Mouse (Mus musculus) kidney, postnatal 14 days (tissue): ENCODE data around the gene Vmn2r124.
"Not testable (repeated sequence)": the region's sequence is repeated elsewhere in the genome, so short reads cannot be mapped to it uniquely, and the experiment has no call there.

Source experiments
- DNase-seq: peaks from one replicate; pipeline ENCODE4 v3.0.0; 2022; ENCODE audit warnings: mixed read lengths

Vmn2r124 gene

DNA sequence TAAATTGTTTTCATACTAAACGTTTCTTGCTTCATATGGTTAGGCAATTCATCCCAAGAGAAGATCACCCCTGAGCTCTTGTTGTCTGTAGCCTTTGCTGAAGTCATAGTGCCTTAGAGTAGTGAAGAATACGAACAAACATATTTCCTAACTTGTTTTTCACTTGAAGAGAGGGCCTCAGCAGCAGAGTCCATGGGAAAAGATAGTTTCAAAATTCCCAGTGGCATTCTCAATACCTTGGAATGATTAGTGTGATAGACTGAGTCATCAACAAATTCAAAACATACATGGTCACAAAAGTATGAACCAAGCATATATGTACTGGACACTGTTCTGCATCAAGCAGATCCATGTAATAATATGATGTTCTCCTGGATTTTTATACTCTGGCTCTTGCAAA, at the start of gene Vmn2r124:
Gene Vmn2r124, plus strand, starts transcription at position 301 of the 400 bp plus-strand sequence.
- no peak for DNase-seq

GRCm38 (mm10) chr17:18004752-18005151, 44.5 kb upstream of the Vmn2r124 start:
- DNase-seq, result no peak

DNA sequence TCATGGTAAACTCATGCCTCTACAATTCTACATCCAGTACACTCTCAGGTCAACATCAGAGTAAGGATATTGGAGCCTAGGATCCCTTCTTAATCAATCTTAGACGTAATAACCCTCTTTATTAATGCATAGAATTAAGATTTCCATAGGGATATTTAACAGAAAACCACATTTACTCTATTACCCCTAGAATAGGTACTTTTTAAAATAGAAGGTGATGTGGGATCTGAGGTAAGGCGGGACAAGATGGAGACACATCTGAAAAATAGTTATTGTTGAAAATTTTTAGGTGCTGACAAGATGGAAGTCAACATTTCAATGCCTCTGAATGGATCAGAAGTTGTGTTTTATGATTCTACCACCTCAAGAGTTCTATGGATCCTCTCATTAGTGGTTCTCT, 27.8 kb upstream of the Vmn2r124 start, which contains the start of gene Fpr-rs4:
Gene Fpr-rs4, plus strand, starts transcription at position 301 of the 400 bp plus-strand sequence.
- no peak for DNase-seq

DNA sequence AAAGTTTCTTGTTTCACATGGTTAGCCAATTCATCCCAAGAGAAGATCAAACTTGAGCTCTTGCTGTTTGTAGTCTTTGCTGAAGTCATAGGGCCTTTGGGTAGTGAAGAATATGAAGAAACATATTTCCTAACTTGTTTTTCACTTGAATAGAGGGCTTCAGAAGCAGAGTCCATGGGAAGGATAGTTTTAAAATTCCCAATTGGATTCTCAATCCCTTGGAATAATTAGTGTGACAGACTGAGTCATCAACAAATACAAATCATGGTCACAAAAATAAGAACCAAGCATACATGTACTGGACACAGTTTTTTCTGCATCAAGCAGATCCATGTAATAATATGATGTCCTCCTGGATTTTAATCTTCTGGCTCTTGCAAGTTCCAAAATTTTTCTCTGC, 35.5 kb downstream of the Vmn2r124 start, which contains the start of gene Vmn2r91:
Gene Vmn2r91, plus strand, starts transcription at position 301 of the 400 bp plus-strand sequence.
- not testable (repeated sequence) for DNase-seq

DNA sequence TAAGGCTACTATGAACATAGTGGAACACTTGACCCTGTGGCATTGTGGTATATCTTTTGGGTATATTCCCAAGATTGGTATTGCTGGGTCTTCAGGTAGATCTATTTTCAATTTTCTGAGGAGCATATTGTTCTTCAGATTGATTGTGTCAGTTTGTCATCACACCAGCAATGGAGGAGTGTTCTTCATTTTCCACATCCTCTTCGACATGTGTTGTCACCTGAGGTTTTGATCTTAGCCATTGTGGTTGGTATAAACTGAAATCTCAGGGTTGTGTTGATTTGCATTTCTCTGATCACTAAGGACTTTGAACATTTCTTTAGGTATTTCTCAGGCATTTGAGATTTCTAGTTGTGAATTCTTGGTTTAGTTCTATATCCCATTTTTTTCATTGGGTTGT, 46.4 kb downstream of the Vmn2r124 start:
- not testable (repeated sequence) for DNase-seq

GRCm38 (mm10) chr17:18102265-18102664, 53.0 kb downstream of the Vmn2r124 start:
- DNase-seq, result not testable (repeated sequence)
